Mouse (Mus musculus) kidney, embryonic 15.5 days (tissue): ENCODE data around the gene Stt3b. TPM values are rescaled to one million over a fixed set of nuclear protein-coding genes. Genes with fewer than 3 reads are reported as not detected.

Experiments
- ATAC-seq: fragments of 200-750 bp; cut with Nextera tagmentation; replicated peaks from 2 replicates; pipeline ENCODE4 v1.8.0; 2017; ENCODE audit warnings: moderate TSS enrichment; ENCODE audit not compliant: low FRiP score
- H3K27ac ChIP-seq: fragments of 300-500 bp; sonication (generic); 2 replicates; pipeline ENCODE4 v1.5.1; 2015; ENCODE audit warnings: mild to moderate bottlenecking, inconsistent platforms
- H3K27me3 ChIP-seq: fragments of 300-500 bp; sonication (generic); 2 replicates; pipeline ENCODE4 v1.6.1; 2015; ENCODE audit warnings: inconsistent platforms
- H3K36me3 ChIP-seq: fragments of 300-500 bp; sonication (generic); 2 replicates; pipeline ENCODE4 v1.6.1; 2015; ENCODE audit warnings: inconsistent platforms
- H3K4me1 ChIP-seq: fragments of 300-500 bp; sonication (generic); 2 replicates; pipeline ENCODE4 v1.6.1; 2015; ENCODE audit warnings: inconsistent platforms
- H3K4me2 ChIP-seq: fragments of 300-500 bp; sonication (generic); 2 replicates; pipeline ENCODE4 v1.6.1; 2015; ENCODE audit warnings: moderate library complexity, mild to moderate bottlenecking, inconsistent platforms
- H3K4me3 ChIP-seq: fragments of 300-500 bp; sonication (generic); replicated peaks from 2 replicates; pipeline ENCODE4 v1.5.1; 2015; ENCODE audit warnings: mild to moderate bottlenecking, inconsistent platforms
- H3K9ac ChIP-seq: fragments of 300-500 bp; sonication (generic); 2 replicates; pipeline ENCODE4 v1.6.1; 2015; ENCODE audit warnings: mild to moderate bottlenecking, inconsistent platforms
- H3K9me3 ChIP-seq: fragments of 300-500 bp; sonication (generic); replicated peaks from 2 replicates; pipeline ENCODE4 v1.6.1; 2016; ENCODE audit warnings: inconsistent platforms
- WGBS: fragments of 180-500 bp; shearing (Covaris S2); methylation state at CpG from one replicate; pipeline ENCODE4 v1.1.7; 2015; ENCODE audit warnings: mixed read lengths; 5-methylcytosine and 5-hydroxymethylcytosine counted together
- polyA plus RNA-seq: library from polyadenylated mRNA; unstranded; fragments of >200 nt; fragmentation: Nextera tagmentation; extraction: Ambion mirVana; gene quantifications from 2 replicates; pipeline ENCODE4 v1.2.1, GENCODE M21; 2015

Gene Stt3b
- polyA plus RNA-seq, 1 experiment from 2014 or later: 101 TPM

DNA sequence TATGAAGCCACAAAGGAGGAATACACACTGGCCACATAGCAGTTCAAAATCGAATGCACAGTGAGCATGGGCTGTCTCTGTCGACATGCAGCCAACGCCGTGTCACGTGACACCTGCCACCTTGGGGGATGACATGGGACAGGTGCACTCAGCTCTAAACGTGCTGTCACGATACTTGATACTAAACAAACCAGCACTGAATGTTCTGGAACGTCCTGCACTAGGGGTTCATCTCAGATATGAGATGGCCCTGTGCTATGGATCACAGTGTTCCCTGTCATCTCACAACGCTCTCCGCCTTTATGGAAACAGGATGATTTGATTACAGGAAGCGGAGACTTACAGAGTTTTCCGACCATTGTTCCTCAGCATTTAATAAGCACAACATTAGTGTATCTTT lies 22.8 kb upstream of the Stt3b start:
- 54% methylated on average over 12 of the region's 12 CpGs for WGBS
- H3K36me3 ChIP-seq: no peaks in the 10 kb centered on the region
- no peak overlapping the region for H3K27ac ChIP-seq
- no peaks in the 10 kb centered on the region for H3K9me3 ChIP-seq
- H3K27me3 ChIP-seq: no peaks in the 10 kb centered on the region
- ATAC-seq: no peak
- no peak overlapping the region for H3K4me3 ChIP-seq
- 0 out of 2 replicates have a peak, but pooled peaks cover 3% of the 10 kb centered on the region for H3K4me1 ChIP-seq
- H3K9ac ChIP-seq: no peak overlapping the region
- no peak overlapping the region for H3K4me2 ChIP-seq

DNA sequence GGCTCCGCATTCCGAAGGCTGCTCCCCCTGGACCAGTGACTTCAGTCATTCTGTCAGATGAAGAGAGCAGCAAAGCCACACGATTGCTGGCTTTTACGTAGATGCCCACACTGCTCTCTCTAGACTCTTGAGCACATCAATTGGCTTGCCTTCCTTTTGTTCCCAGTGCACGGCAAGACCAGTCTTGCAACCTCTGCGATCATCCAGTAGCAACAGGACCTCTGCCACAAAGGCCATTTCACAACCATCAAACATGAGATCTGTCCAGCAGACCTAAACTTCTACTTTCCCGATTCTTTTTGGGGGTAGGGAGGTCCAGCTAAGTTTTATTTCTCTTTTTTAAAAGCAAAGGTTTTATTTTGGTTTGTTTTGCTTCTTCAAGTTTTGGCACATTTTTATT lies 22.1 kb upstream of the Stt3b start:
- H3K4me3 ChIP-seq: no peak overlapping the region
- 77% methylated on average over 7 of the region's 7 CpGs for WGBS
- H3K9me3 ChIP-seq: no peaks in the 10 kb centered on the region
- H3K27me3 ChIP-seq: no peaks in the 10 kb centered on the region
- no peak overlapping the region for H3K27ac ChIP-seq
- no peak for ATAC-seq
- 0 out of 2 replicates have a peak, but pooled peaks cover 3% of the 10 kb centered on the region for H3K4me1 ChIP-seq
- H3K36me3 ChIP-seq: no peaks in the 10 kb centered on the region
- H3K9ac ChIP-seq: no peak overlapping the region
- H3K4me2 ChIP-seq: no peak overlapping the region

DNA sequence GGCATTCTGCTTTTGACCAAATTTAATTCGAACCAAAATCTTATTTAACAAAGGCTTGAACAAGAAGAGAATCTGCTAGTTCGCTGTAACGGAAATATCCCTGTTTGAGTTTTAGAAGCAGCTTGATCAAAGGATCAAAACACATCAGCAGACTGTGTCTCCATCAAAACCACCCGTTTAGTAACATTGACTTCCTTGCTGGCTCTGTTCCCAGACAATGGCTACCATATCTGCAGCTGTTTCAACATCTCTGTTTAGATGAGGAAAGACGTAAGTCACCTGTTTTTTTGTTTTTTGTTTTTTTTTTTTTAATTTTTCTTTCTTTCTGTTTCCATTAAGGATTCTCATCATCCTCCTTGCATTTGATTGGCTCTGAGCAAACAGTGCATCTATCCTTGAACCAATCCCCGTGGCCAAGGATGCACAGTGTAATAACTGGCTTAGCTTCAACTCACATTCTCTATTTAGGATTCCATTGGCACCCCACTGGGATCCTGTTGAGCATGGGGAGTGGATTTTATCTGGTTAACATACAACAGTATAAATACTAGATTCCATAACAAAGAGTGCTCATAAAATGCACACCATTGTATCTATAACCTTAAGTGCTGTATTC lies 20.7 kb upstream of the Stt3b start:
- Histone ChIP-seq H3K27ac (0 out of 2 replicates have a peak overlapping the region, but pooled peaks have one; percentile 9), H3K36me3 (no peaks in the 10 kb centered on the region), H3K4me3 (no peak overlapping the region), H3K4me2 (no peak overlapping the region), H3K9ac (no peak overlapping the region), H3K4me1 (peaks cover 8% of the 10 kb centered on the region; the same call in 1 of the 2 replicates), H3K9me3 (no peaks in the 10 kb centered on the region), H3K27me3 (no peaks in the 10 kb centered on the region)
- 58% methylated on average over 6 of the region's 6 CpGs for WGBS
- ATAC-seq: no peak

DNA sequence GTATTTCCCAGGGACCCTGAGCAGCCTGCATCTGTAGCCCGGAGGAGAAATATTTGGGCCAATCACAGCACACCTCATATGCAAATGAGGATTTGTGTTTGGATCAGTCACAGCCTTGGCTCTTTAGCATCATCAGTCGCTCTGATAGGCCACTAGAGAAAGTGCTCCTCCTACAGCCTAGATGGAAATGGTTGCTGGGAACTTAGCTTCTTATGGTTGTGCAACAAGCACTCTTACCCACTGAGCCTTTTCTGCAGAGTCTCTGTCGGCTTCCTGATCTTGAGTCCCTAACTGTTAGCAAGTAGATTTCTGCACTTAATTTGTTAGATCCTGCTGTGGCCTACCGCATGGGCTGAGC lies 16.3 kb upstream of the Stt3b start:
- ATAC-seq: no peak
- Histone ChIP-seq H3K9me3 (no peaks in the 10 kb centered on the region), H3K4me3 (no peak overlapping the region), H3K4me1 (peaks cover 8% of the 10 kb centered on the region; the same call in 1 of the 2 replicates), H3K36me3 (no peaks in the 10 kb centered on the region), H3K4me2 (no peak overlapping the region), H3K9ac (no peak overlapping the region), H3K27me3 (no peaks in the 10 kb centered on the region), H3K27ac (0 out of 2 replicates have a peak overlapping the region, but pooled peaks have one; percentile 54)
- 96% methylated on average over 4 of the region's 4 CpGs for WGBS

DNA sequence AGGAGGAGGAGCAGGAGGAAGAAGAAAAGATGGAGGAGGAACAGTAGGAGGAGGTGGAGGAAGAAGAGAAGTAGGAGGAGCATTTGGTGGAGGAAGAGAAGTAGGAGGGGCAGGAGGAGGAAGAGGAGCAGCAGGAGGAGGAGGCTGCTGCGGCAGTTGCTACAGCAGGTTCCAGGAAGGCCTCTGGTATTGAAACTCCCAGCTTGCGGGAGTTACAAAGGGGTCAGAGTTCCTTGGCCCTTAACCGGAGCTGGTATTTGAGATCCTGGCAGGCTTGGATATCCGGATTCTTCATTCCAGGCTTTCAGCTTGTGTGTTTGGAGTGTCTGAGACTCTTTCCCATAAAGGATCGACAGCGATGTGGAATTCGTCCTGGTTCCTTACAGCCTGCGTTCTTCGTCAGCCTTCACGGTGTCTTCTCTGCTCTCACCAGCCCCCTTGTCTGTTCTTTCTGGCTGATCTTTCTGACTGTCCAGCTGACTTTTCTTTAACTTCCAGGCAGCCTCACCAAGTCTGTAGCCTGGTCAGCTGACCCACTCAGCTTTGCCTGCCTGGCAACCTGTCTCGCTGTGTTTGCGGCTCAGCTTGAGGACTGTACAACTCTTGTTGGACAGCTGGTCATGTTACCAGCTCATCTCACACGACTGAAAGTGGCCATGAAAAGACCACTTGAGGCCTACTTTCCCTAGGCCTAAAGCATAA lies 15.8 kb upstream of the Stt3b start:
- H3K36me3 ChIP-seq: no peaks in the 10 kb centered on the region
- H3K27ac ChIP-seq: peak overlapping the region; percentile 54; the same call in 1 of the 2 replicates
- H3K9ac ChIP-seq: no peak overlapping the region
- H3K9me3 ChIP-seq: no peaks in the 10 kb centered on the region
- H3K4me1 ChIP-seq: peaks cover 8% of the 10 kb centered on the region; the same call in 1 of the 2 replicates
- no peaks in the 10 kb centered on the region for H3K27me3 ChIP-seq
- WGBS: 51% methylated on average over 13 of the region's 13 CpGs
- H3K4me3 ChIP-seq: no peak overlapping the region
- peak overlapping the region; percentile 25; the same call in 1 of the 2 replicates for H3K4me2 ChIP-seq
- ATAC-seq: peak; percentile 40; the same call in 1 of the 2 replicates

DNA sequence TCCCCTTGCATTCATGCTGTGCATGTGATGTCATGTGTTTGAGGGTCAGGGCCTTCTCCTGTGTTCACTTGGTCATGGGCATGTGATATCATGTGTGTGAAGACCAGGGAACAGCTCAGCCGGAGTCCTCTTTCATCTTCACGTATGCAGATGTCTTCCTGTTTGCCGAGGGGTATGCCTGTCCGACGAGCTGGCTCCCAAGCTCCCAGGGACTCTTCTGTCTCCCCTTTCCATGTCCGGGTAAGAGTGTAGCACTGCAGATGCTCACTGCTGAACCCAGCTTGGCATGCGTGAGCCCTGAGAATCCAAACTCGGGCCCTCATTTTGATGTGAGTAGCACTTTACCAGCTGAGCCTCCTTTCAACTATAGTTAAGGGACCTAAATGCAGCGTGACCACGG lies 13.4 kb upstream of the Stt3b start:
- no peak overlapping the region for H3K4me2 ChIP-seq
- 0 out of 2 replicates have a peak, but pooled peaks cover 1% of the 10 kb centered on the region for H3K9me3 ChIP-seq
- no peaks in the 10 kb centered on the region for H3K27me3 ChIP-seq
- no peak overlapping the region for H3K4me3 ChIP-seq
- ATAC-seq: no peak
- 39% methylated on average over 10 of the region's 10 CpGs for WGBS
- no peaks in the 10 kb centered on the region for H3K36me3 ChIP-seq
- H3K4me1 ChIP-seq: peaks cover 8% of the 10 kb centered on the region; the same call in 1 of the 2 replicates
- no peak overlapping the region for H3K9ac ChIP-seq
- no peak overlapping the region for H3K27ac ChIP-seq

DNA sequence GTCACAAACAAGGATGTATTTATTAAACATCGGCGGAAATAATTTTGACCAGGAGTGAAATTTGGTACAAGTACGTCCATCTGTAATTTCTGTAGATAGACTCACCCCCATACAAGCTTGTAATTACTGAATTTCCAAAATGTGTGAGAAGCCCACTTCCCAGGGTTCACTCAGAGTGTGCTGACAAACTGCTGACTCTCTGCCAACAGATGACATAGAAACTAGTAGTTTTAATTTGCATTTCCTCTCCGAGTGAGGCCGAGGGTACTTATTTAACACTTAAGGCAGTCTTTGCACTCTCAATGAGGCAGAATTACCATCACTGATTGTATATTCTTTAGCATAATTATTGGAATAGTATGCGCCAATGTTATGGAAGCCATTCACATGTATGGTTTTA lies 12.2 kb upstream of the Stt3b start:
- Histone ChIP-seq H3K9me3 (0 out of 2 replicates have a peak, but pooled peaks cover 3% of the 10 kb centered on the region), H3K9ac (no peak overlapping the region), H3K4me1 (peaks cover 8% of the 10 kb centered on the region; the same call in 1 of the 2 replicates), H3K27me3 (no peaks in the 10 kb centered on the region), H3K4me2 (no peak overlapping the region), H3K27ac (no peak overlapping the region), H3K36me3 (no peaks in the 10 kb centered on the region), H3K4me3 (no peak overlapping the region)
- WGBS: 90% methylated on average over 6 of the region's 6 CpGs
- ATAC-seq: no peak

DNA sequence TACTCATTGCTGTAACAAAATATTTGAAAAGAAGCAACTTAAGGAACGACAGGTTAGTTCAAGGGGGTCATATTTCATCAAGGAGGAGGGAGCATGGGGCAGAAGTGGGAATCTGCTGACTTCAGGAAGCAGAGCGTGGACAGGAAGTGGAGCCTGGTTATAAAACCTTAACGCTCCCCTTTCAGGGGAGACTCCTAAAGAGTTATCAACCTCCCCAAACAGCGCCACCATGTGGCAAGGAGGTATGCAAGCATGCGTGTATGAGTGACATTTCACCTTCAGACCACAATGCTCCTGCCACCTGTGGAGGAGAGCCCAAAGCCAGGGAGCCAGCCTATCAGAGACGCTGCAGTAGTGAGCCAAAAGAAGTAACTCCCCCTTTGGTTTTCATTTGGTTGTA lies 10.8 kb upstream of the Stt3b start:
- H3K27me3 ChIP-seq: no peaks in the 10 kb centered on the region
- H3K36me3 ChIP-seq: no peaks in the 10 kb centered on the region
- 0 out of 2 replicates have a peak, but pooled peaks cover 3% of the 10 kb centered on the region for H3K9me3 ChIP-seq
- no peak overlapping the region for H3K4me2 ChIP-seq
- peaks cover 4% of the 10 kb centered on the region; the same call in 1 of the 2 replicates for H3K4me1 ChIP-seq
- H3K27ac ChIP-seq: no peak overlapping the region
- WGBS: 71% methylated on average over 6 of the region's 6 CpGs
- H3K9ac ChIP-seq: no peak overlapping the region
- H3K4me3 ChIP-seq: no peak overlapping the region
- ATAC-seq: no peak

DNA sequence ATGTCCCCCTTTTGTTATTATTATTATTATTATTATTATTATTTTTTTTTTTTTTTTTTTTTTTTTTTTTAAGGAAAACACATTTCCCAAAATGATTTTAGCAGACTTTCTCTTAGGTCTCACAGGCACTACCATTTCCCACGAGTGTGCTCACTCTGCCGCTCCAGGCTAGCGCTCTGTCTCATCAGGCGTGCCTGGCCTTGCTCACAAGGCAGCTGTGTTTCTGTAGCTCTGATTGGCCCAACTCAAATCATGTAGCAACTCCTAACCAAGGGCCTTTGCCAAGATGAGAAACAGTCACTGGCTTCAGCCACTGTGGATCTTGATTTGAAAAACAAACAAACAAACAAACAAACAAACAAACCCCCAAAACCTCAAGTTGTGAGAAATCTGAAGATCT lies 9.9 kb upstream of the Stt3b start:
- H3K27me3 ChIP-seq: no peaks in the 10 kb centered on the region
- 80% methylated on average over 4 of the region's 4 CpGs for WGBS
- no peak for ATAC-seq
- H3K9me3 ChIP-seq: 0 out of 2 replicates have a peak, but pooled peaks cover 3% of the 10 kb centered on the region
- H3K36me3 ChIP-seq: no peaks in the 10 kb centered on the region
- no peak overlapping the region for H3K4me2 ChIP-seq
- H3K4me3 ChIP-seq: no peak overlapping the region
- no peak overlapping the region for H3K27ac ChIP-seq
- H3K4me1 ChIP-seq: no peaks in the 10 kb centered on the region; the same call in 1 of the 2 replicates
- no peak overlapping the region for H3K9ac ChIP-seq

DNA sequence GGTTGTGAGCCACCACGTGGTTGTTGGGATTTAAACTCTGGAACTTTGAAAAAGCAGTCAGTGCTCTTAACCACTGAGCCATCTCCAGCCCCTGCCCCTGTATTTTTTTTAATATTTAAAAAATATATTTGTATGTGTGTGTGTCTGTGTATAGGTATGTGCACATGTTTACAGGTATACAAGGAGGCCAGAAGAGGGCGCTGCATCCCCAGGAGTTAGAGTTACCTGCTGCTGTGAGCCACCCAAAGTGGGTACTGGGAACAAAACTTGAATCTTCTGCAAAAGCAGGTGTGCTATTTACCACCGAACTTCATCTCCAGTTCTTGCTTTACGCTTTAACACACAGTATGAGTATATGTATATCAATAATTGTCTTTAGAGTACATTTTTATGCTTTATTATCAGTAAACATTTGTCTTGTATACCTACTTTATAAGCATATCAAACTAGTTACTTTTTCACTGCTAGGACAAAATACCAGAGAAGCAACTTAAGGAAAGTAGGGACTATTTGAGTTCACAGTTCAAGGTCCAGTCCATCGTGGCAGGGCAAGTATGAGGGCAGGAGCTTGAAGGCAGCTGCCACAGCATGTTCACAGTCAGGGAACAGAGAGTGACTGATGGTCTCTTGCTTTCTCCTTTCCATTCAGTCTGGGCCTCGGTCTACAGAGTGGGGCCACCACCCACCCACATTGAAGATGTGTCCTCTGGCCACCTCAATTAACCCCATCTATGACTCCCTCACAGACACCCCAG lies 8.6 kb upstream of the Stt3b start:
- no peak overlapping the region for H3K4me2 ChIP-seq
- H3K9ac ChIP-seq: no peak overlapping the region
- 0 out of 2 replicates have a peak, but pooled peaks cover 3% of the 10 kb centered on the region for H3K9me3 ChIP-seq
- H3K27ac ChIP-seq: no peak overlapping the region
- no peak overlapping the region for H3K4me3 ChIP-seq
- whole genome bisulfite sequencing: 81% methylated on average over 6 of the region's 6 CpGs
- no peaks in the 10 kb centered on the region for H3K27me3 ChIP-seq
- H3K4me1 ChIP-seq: peaks cover 5% of the 10 kb centered on the region; the same call in 1 of the 2 replicates
- no peak for ATAC-seq
- H3K36me3 ChIP-seq: no peaks in the 10 kb centered on the region

DNA sequence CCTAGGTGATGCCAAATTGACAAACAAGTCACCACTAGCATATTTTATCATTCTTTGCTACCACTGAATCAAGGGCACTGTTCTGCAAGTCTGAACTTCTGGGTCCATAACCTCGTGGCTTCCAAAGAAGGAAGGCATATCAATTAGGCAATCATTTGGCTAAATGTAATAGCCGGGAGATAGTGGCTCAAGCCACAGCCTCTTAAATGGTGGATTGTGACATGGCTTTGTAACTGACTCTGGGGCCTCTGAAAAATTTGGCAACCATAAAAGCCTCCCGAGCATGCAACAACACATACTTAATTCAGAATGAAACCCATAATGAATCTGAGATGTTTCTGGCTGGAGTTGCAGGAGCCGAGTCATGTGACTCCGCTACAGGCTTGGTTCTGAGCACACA lies 6.8 kb upstream of the Stt3b start:
- Histone ChIP-seq H3K9me3 (0 out of 2 replicates have a peak, but pooled peaks cover 3% of the 10 kb centered on the region), H3K4me2 (no peak overlapping the region)
- 96% methylated on average over 5 of the region's 5 CpGs for WGBS

DNA sequence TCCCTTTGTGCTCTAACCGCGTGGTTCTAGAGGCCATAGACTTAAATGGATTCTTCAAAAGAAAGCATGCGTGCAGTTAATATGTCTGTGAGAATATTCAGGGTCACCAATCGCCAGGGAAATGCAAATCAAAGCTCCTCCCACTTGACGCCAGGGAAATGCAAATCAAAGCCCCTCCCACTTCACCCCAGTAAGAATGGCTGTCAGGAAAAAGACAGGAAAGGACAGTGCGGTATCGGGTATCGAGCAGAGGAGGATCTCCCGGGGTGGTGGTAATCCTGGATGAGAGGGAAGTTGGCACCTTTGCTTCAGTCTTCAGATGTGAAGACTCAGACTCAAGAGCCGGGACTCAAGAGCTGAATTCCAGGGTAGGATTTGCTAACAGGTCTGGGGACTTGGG lies 4.3 kb upstream of the Stt3b start:
- no peaks in the 10 kb centered on the region for H3K36me3 ChIP-seq
- ATAC-seq: no peak
- 8% methylated on average over 10 of the region's 10 CpGs for WGBS
- H3K4me1 ChIP-seq: peaks cover 9% of the 10 kb centered on the region
- H3K9me3 ChIP-seq: 0 out of 2 replicates have a peak, but pooled peaks cover 3% of the 10 kb centered on the region
- peak overlapping the region; percentile 39 for H3K4me2 ChIP-seq
- H3K9ac ChIP-seq: no peak overlapping the region
- peak overlapping the region; percentile 48 for H3K27ac ChIP-seq
- peak overlapping the region; percentile 18; the same call in 1 of the 2 replicates for H3K4me3 ChIP-seq
- no peaks in the 10 kb centered on the region for H3K27me3 ChIP-seq

More for the DNA sequence above, 6.8 kb upstream of the Stt3b start:
- H3K27ac ChIP-seq: no peak overlapping the region
- peaks cover 5% of the 10 kb centered on the region; the same call in 1 of the 2 replicates for H3K4me1 ChIP-seq
- no peak overlapping the region for H3K9ac ChIP-seq
- no peak for ATAC-seq
- no peaks in the 10 kb centered on the region for H3K36me3 ChIP-seq
- H3K4me3 ChIP-seq: no peak overlapping the region
- no peaks in the 10 kb centered on the region for H3K27me3 ChIP-seq
